Mouse (Mus musculus) forebrain, embryonic 11.5 days (tissue): ENCODE measurements around the gene Olfr659. TPM values are rescaled to one million over a fixed set of nuclear protein-coding genes. Genes with fewer than 3 reads are reported as not detected.

Source experiments
- ATAC-seq: fragments of 200-750 bp; cut with Nextera tagmentation; replicated peaks from 2 replicates; pipeline ENCODE4 v1.8.0; 2017; ENCODE audit warnings: moderate TSS enrichment; ENCODE audit not compliant: low FRiP score
- DNase-seq: peaks from one replicate; pipeline ENCODE4 v3.0.0-alpha.2; 2017; ENCODE audit warnings: low spot score
- H3K27ac ChIP-seq: fragments of 300-500 bp; sonication (generic); 2 replicates; pipeline ENCODE4 v1.5.1; 2014; ENCODE audit warnings: low read depth, low read length
- H3K27me3 ChIP-seq: fragments of 300-500 bp; sonication (generic); 2 replicates; pipeline ENCODE4 v1.6.1; 2014; ENCODE audit warnings: mild to moderate bottlenecking, low read length, mixed read lengths; ENCODE audit not compliant: control insufficient read depth, insufficient read depth
- H3K36me3 ChIP-seq: fragments of 300-500 bp; sonication (generic); 2 replicates; pipeline ENCODE4 v1.6.1; 2014; ENCODE audit warnings: mild to moderate bottlenecking, low read length, moderate library complexity, mixed read lengths; ENCODE audit not compliant: control insufficient read depth, insufficient read depth
- H3K4me1 ChIP-seq: fragments of 300-500 bp; sonication (generic); replicated peaks from 2 replicates; pipeline ENCODE4 v1.6.1; 2014; ENCODE audit warnings: low read length, mixed read lengths; ENCODE audit not compliant: control insufficient read depth, insufficient read depth
- H3K4me2 ChIP-seq: fragments of 300-500 bp; sonication (generic); 2 replicates; pipeline ENCODE4 v1.6.1; 2014; ENCODE audit warnings: low read depth, mild to moderate bottlenecking, low read length, moderate library complexity, mixed read lengths; ENCODE audit not compliant: severe bottlenecking
- H3K4me3 ChIP-seq: fragments of 300-500 bp; sonication (generic); 2 replicates; pipeline ENCODE4 v1.5.1; 2014; ENCODE audit warnings: low read depth, low read length
- H3K9ac ChIP-seq: fragments of 300-500 bp; sonication (generic); 2 replicates; pipeline ENCODE4 v1.6.1; 2014; ENCODE audit warnings: low read length
- H3K9me3 ChIP-seq: fragments of 300-500 bp; sonication (generic); 2 replicates; pipeline ENCODE4 v1.6.1; 2016; ENCODE audit warnings: low read length, mixed read lengths; ENCODE audit not compliant: control insufficient read depth
- WGBS: fragments of 180-500 bp; shearing (Covaris S2); extraction: QIAGEN DNeasy Blood & Tissue Kit; methylation state at CpG from one replicate; pipeline ENCODE4 v1.1.7; 2014; 5-methylcytosine and 5-hydroxymethylcytosine counted together
- polyA plus RNA-seq: library from polyadenylated mRNA; unstranded; fragments of >200 nt; fragmentation: Nextera tagmentation; extraction: Ambion mirVana; gene quantifications from 2 replicates; pipeline ENCODE4 v1.2.1, GENCODE M21; 2014

Gene Olfr659
- polyA plus RNA-seq, result not detected in 2 replicates

DNA sequence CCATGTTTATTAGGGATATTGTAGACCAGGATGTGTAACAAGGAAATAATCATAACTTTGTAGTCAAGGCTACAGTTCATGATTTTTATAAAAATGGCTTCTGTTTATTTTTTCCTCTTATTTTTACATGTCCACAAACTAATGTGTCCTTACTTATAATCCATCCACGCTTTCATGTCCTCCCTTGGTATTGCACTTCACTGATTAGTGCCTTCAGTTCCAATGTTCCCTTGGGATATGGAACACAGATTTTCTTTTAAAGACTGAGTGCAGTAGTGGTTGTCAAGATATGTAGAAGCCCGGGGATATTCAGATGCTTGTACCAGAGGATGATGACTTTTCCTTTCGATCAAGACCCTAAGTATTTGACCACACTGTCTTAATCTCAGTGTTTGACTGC is at the start of gene Olfr659:
TSS of gene Olfr659 (plus strand) at position 301 of the 400 bp plus-strand sequence.
- no peaks in the 10 kb centered on the region for H3K4me1 ChIP-seq
- no peak for ATAC-seq
- no peak for DNase-seq
- H3K36me3 ChIP-seq, result no peaks in the 10 kb centered on the region
- H3K4me3 ChIP-seq, result no peak within 1 kb of the TSS
- H3K9ac ChIP-seq, result no peak within 1 kb of the TSS
- H3K9me3 ChIP-seq, result no peaks in the 10 kb centered on the region
- 93% methylated on average over 3 of the region's 3 CpGs for WGBS
- H3K27me3 ChIP-seq, result no peaks in the 10 kb centered on the region
- no peak within 1 kb of the TSS for H3K27ac ChIP-seq
- H3K4me2 ChIP-seq, result no peak within 1 kb of the TSS

GRCm38 (mm10) chr7:104624494-104624893 is 42.1 kb upstream of the Olfr659 start, which contains the start of gene Olfr657:
Gene Olfr657 (plus strand): TSS chr7:104624794.
- H3K27me3 ChIP-seq, result no peaks in the 10 kb centered on the region
- no peak within 1 kb of the TSS for H3K4me3 ChIP-seq
- H3K27ac ChIP-seq, result no peak within 1 kb of the TSS
- no peak within 1 kb of the TSS for H3K4me2 ChIP-seq
- H3K36me3 ChIP-seq, result no peaks in the 10 kb centered on the region
- no peaks in the 10 kb centered on the region for H3K4me1 ChIP-seq
- no peaks in the 10 kb centered on the region for H3K9me3 ChIP-seq
- H3K9ac ChIP-seq, result no peak within 1 kb of the TSS
- ATAC-seq (no peak), DNase-seq (no peak)

- no peaks in the 10 kb centered on the region for H3K27me3 ChIP-seq
- H3K4me2 ChIP-seq, result peak within 1 kb of the TSS; percentile 40
- ATAC-seq (peak; percentile 97), DNase-seq (peak; percentile 85)
- peak within 1 kb of the TSS; percentile 25 for H3K4me3 ChIP-seq
- WGBS, result 28% methylated on average over 22 of the region's 22 CpGs
- H3K4me1 ChIP-seq, result no peaks in the 10 kb centered on the region
- no peak within 1 kb of the TSS; the same call in 1 of the 2 replicates for H3K9ac ChIP-seq
- H3K36me3 ChIP-seq, result no peaks in the 10 kb centered on the region
- H3K9me3 ChIP-seq, result no peaks in the 10 kb centered on the region
- no peak within 1 kb of the TSS for H3K27ac ChIP-seq
These were observed 19.6 kb upstream of the Olfr659 start, which contains the start of gene Olfr658 for GRCm38 (mm10) chr7:104646841-104647482. Gene Olfr658 (minus strand): TSS chr7:104647305.

GRCm38 (mm10) chr7:104686201-104686600 is 19.6 kb downstream of the Olfr659 start, which contains the start of gene Olfr661:
Gene Olfr661 (plus strand): TSS chr7:104686501.
- 91% methylated on average over 2 of the region's 2 CpGs for WGBS
- Histone ChIP-seq H3K27ac (no peak within 1 kb of the TSS), H3K4me1 (no peaks in the 10 kb centered on the region), H3K36me3 (no peaks in the 10 kb centered on the region), H3K9me3 (no peaks in the 10 kb centered on the region), H3K27me3 (no peaks in the 10 kb centered on the region), H3K4me3 (no peak within 1 kb of the TSS), H3K4me2 (no peak within 1 kb of the TSS), H3K9ac (no peak within 1 kb of the TSS)
- DNase-seq, result no peak
- ATAC-seq, result no peak

Other genes with a start within 250 kb of the Olfr659 start
- gene Trim30a, start 201.6 kb upstream of the Olfr659 start, polyA plus RNA-seq, result 0.33 and 0.45 TPM in 2 replicates
- gene Trim30d, start 158.9 kb upstream of the Olfr659 start, polyA plus RNA-seq, result 0.08 TPM in 1 of 2 replicates, not detected in the other
- not detected in 2 replicates for gene Olfr651, start 116.6 kb upstream of the Olfr659 start, polyA plus RNA-seq
- not detected in 2 replicates for gene Olfr652, start 105.9 kb upstream of the Olfr659 start, polyA plus RNA-seq
- gene Olfr653, start 89.4 kb upstream of the Olfr659 start, polyA plus RNA-seq, result not detected in 2 replicates
- gene Olfr654, start 79.7 kb upstream of the Olfr659 start, polyA plus RNA-seq, result not detected in 2 replicates
- not detected in 2 replicates for gene Olfr655, start 65.0 kb upstream of the Olfr659 start, polyA plus RNA-seq
- not detected in 2 replicates for gene Olfr656, start 52.8 kb upstream of the Olfr659 start, polyA plus RNA-seq
- not detected in 2 replicates for gene Olfr657, start 42.0 kb upstream of the Olfr659 start, polyA plus RNA-seq
- not detected in 2 replicates for gene Olfr658, start 19.4 kb upstream of the Olfr659 start, polyA plus RNA-seq
- not detected in 2 replicates for gene Olfr661, start 19.7 kb downstream of the Olfr659 start, polyA plus RNA-seq
- not detected in 2 replicates for gene Usp17le, start 110.7 kb downstream of the Olfr659 start, polyA plus RNA-seq
- gene Usp17lb, start 175.8 kb downstream of the Olfr659 start, polyA plus RNA-seq, result not detected in 2 replicates
- gene Usp17la, start 190.3 kb downstream of the Olfr659 start, polyA plus RNA-seq, result not detected in 2 replicates
- not detected in 2 replicates for gene Olfr665, start 211.3 kb downstream of the Olfr659 start, polyA plus RNA-seq
- not detected in 2 replicates for gene Olfr666, start 229.2 kb downstream of the Olfr659 start, polyA plus RNA-seq